Mouse (Mus musculus): ENCODE measurements at regions not wholly inside any gene's neighbourhood (a gene's known extent, or its start where the extent isn't known, plus 50 kb on each side); places are given as distances from the start of the nearest gene placed in this dataset.
"Not testable (repeated sequence)": the region's sequence is repeated elsewhere in the genome, so short reads cannot be mapped to it uniquely, and the experiment has no call there.

- no peak for DNase-seq (ENCODE audit: low read depth)
These were observed 81.7 kb downstream of the Sem1 start for GRCm38 (mm10) chr6:6496789-6497188.

GRCm38 (mm10) chr6:6496336-6496735, 82.1 kb downstream of the Sem1 start:
- no peak for DNase-seq (ENCODE audit: low read depth)

- DNase-seq (ENCODE audit: low read depth) = no peak
These were observed 90.3 kb downstream of the Sem1 start for GRCm38 (mm10) chr6:6488191-6488590.

- not testable (repeated sequence) for DNase-seq (ENCODE audit: low read depth)
These were observed 96.9 kb downstream of the Sem1 start for GRCm38 (mm10) chr6:6481596-6481995.

GRCm38 (mm10) chr6:6470397-6470796, 108.1 kb downstream of the Sem1 start:
- no peak for DNase-seq (ENCODE audit: low read depth)

GRCm38 (mm10) chr6:6467526-6467925, 110.9 kb downstream of the Sem1 start:
- no peak for DNase-seq (ENCODE audit: low read depth)

GRCm38 (mm10) chr6:6466231-6466630, 112.2 kb downstream of the Sem1 start:
- no peak for DNase-seq (ENCODE audit: low read depth)

GRCm38 (mm10) chr6:6463807-6464470, 114.5 kb downstream of the Sem1 start:
- DNase-seq (ENCODE audit: low read depth) = no peak

- DNase-seq (ENCODE audit: low read depth) = no peak
These were observed 118.6 kb downstream of the Sem1 start for GRCm38 (mm10) chr6:6459918-6460239.

GRCm38 (mm10) chr6:6459006-6459917, 119.2 kb downstream of the Sem1 start:
- DNase-seq (ENCODE audit: low read depth) = no peak

- DNase-seq (ENCODE audit: low read depth) = no peak
These were observed 120.7 kb downstream of the Sem1 start for GRCm38 (mm10) chr6:6457726-6458125.

GRCm38 (mm10) chr6:6457001-6457400, 121.5 kb downstream of the Sem1 start:
- no peak for DNase-seq (ENCODE audit: low read depth)

- DNase-seq (ENCODE audit: low read depth) = no peak
These were observed 122.9 kb downstream of the Sem1 start for GRCm38 (mm10) chr6:6455566-6455965.

GRCm38 (mm10) chr6:6454396-6454795, 124.1 kb downstream of the Sem1 start:
- no peak for DNase-seq (ENCODE audit: low read depth)

GRCm38 (mm10) chr6:6434855-6435254, 143.6 kb downstream of the Sem1 start:
- no peak for DNase-seq (ENCODE audit: low read depth)

GRCm38 (mm10) chr6:6434261-6434802, 144.1 kb downstream of the Sem1 start:
- no peak for DNase-seq (ENCODE audit: low read depth)

GRCm38 (mm10) chr6:6433179-6433578, 145.3 kb downstream of the Sem1 start:
- DNase-seq (ENCODE audit: low read depth) = no peak

GRCm38 (mm10) chr6:6414654-6415610, 163.5 kb downstream of the Sem1 start:
- DNase-seq (ENCODE audit: low read depth) = no peak

- no peak for DNase-seq (ENCODE audit: low read depth)
These were observed 180.5 kb downstream of the Sem1 start for GRCm38 (mm10) chr6:6397997-6398396.

GRCm38 (mm10) chr6:6389454-6390445, 172.8 kb upstream of the Slc25a13 start:
- no peak for DNase-seq (ENCODE audit: low read depth)

Data from gonadal fat pad, adult 2 months (tissue).